Mouse (Mus musculus) intestine, embryonic 16.5 days (tissue): ENCODE measurements at regions not wholly inside any gene's neighbourhood (a gene's known extent, or its start where the extent isn't known, plus 50 kb on each side); places are given as distances from the start of the nearest gene placed in this dataset.
"Not testable (repeated sequence)": the region's sequence is repeated elsewhere in the genome, so short reads cannot be mapped to it uniquely, and the experiment has no call there.

Source experiments
- ATAC-seq: fragments of 200-750 bp; cut with Nextera tagmentation; 2 replicates; pipeline ENCODE4 v1.8.0; 2017; ENCODE audit warnings: moderate TSS enrichment, moderate library complexity
- H3K27ac ChIP-seq: fragments of 300-500 bp; sonication (generic); 2 replicates; pipeline ENCODE4 v1.5.1; 2014; ENCODE audit warnings: mild to moderate bottlenecking, low read length
- H3K27me3 ChIP-seq: fragments of 300-500 bp; sonication (generic); replicated peaks from 2 replicates; pipeline ENCODE4 v1.6.1; 2014; ENCODE audit warnings: low read length, control low read depth, mixed read lengths; ENCODE audit not compliant: control insufficient read depth, insufficient read depth
- H3K36me3 ChIP-seq: fragments of 300-500 bp; sonication (generic); 2 replicates; pipeline ENCODE4 v1.6.1; 2014; ENCODE audit warnings: low read length, control low read depth; ENCODE audit not compliant: control insufficient read depth, insufficient read depth
- H3K4me1 ChIP-seq: fragments of 300-500 bp; sonication (generic); 2 replicates; pipeline ENCODE4 v1.6.1; 2014; ENCODE audit warnings: low read length, control low read depth, mixed read lengths; ENCODE audit not compliant: control insufficient read depth, insufficient read depth
- H3K4me2 ChIP-seq: fragments of 300-500 bp; sonication (generic); 2 replicates; pipeline ENCODE4 v1.6.1; 2014; ENCODE audit warnings: low read depth, low read length, control low read depth
- H3K4me3 ChIP-seq: fragments of 300-500 bp; sonication (generic); 2 replicates; pipeline ENCODE4 v1.5.1; 2014; ENCODE audit warnings: mild to moderate bottlenecking, low read length
- H3K9ac ChIP-seq: fragments of 300-500 bp; sonication (generic); 2 replicates; pipeline ENCODE4 v1.6.1; 2014; ENCODE audit warnings: low read depth, low read length
- H3K9me3 ChIP-seq: fragments of 300-500 bp; sonication (generic); 2 replicates; pipeline ENCODE4 v1.6.1; 2016; ENCODE audit warnings: low read length, control low read depth; ENCODE audit not compliant: control insufficient read depth
- WGBS: fragments of 180-500 bp; shearing (Covaris S2); extraction: QIAGEN DNeasy Blood & Tissue Kit; methylation state at CpG from one replicate; pipeline ENCODE4 v1.1.7; 2014; 5-methylcytosine and 5-hydroxymethylcytosine counted together

DNA sequence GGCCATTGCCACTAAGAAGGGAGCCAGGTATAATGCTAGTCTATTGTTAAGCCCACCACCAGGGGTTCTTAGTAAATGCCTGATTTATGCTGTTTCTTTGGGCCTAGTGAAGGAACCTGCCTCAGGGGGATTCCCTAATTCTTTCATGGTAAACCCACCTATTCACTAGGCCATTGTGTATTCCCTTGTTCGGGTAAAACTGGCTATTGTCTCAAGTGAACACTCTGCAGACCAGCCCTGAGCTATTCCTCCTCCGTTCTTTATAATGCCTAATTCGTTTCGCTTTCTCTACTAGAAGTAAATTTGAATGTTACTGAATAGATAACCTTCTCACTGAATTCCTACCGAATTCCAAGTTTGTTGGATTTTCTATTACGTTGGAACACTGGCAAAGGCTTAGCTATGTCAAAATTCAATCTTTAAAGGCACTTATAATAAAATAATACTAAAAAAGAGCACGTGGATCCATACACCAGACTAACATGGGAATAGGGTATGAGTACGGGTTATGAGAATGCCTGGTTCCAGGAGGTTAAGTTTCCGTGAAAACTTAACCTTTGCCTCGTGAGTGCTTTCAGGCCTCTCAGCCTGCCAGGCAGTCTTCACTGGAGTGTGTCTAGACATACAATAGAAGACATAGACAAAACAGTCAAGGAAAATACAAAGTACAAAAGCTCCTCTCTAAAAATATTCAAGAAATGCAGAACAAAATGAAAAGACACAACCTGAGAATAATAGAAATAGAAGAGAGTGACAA is 536.8 kb upstream of the Cntn5 start:
- 76% methylated on average over 10 of the region's 10 CpGs for WGBS
- not testable (repeated sequence) for ATAC-seq, H3K36me3 ChIP-seq, H3K9ac ChIP-seq, H3K4me3 ChIP-seq, H3K27me3 ChIP-seq, H3K9me3 ChIP-seq, H3K27ac ChIP-seq, H3K4me2 ChIP-seq, H3K4me1 ChIP-seq

DNA sequence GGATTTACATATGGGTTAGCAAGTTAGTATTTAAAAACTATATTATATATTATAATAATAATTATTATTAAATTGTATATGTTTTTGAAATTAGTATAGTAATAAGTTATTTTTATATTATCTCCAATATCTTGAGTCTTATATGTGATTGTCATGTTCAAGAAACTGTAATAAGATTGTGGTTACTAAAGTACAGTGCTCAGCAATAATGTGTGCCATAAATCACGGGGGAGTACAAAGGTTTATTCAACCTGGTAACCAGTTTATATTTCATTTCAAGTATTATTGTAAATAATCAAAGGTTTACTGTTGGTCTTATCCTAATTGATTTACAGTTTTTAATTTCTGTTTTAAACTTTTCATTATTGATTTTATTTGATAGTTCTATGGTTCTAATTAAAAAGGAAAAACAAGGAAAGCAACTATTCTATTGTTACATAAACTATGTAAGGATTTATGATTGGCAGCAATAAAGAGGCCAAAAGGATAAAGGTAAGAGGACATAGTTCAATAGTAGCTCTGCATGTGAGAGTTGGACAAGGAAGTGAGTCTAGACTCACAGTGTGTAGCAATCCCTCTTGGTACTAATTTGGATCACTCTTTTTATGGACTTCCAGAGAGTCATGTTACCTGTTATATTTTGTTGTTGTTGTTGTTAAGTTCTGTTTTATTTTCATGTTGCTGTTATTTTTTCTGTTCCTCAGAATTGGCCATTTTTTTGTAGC is 532.0 kb upstream of the Cntn5 start:
- WGBS: 55% methylated on average over 1 of the region's 1 CpGs
- Histone ChIP-seq H3K9me3 (no peaks in the 10 kb centered on the region), H3K4me2 (no peak overlapping the region), H3K27me3 (no peaks in the 10 kb centered on the region), H3K27ac (no peak overlapping the region), H3K4me3 (no peak overlapping the region), H3K9ac (no peak overlapping the region), H3K36me3 (no peaks in the 10 kb centered on the region), H3K4me1 (no peaks in the 10 kb centered on the region)
- peak; percentile 97 for ATAC-seq

DNA sequence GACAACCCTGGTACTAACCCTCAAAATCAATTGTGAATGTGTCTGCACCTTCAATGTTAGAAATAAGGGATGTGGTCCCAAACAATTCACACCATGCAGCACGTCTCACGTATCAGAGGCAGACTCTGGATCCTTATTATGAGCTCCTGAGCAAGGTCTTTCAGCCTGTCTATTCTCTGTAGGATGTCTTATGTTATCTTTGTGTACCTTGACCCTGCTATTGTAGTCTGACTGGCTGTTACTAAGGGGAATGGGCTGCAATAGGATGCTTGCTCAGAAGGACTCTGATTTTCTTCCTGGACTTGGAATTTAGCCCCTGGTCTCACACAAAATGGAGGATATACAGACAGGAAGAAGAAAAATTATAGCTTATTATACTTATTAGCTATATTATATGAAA is 531.4 kb upstream of the Cntn5 start:
- H3K4me3 ChIP-seq: no peak overlapping the region
- no peaks in the 10 kb centered on the region for H3K36me3 ChIP-seq
- no peaks in the 10 kb centered on the region for H3K9me3 ChIP-seq
- H3K27ac ChIP-seq: peak overlapping the region; percentile 61
- no peaks in the 10 kb centered on the region for H3K27me3 ChIP-seq
- H3K9ac ChIP-seq: no peak overlapping the region
- H3K4me2 ChIP-seq: no peak overlapping the region
- H3K4me1 ChIP-seq: no peaks in the 10 kb centered on the region
- 61% methylated on average over 2 of the region's 2 CpGs for whole genome bisulfite sequencing
- ATAC-seq: peak; percentile 89

DNA sequence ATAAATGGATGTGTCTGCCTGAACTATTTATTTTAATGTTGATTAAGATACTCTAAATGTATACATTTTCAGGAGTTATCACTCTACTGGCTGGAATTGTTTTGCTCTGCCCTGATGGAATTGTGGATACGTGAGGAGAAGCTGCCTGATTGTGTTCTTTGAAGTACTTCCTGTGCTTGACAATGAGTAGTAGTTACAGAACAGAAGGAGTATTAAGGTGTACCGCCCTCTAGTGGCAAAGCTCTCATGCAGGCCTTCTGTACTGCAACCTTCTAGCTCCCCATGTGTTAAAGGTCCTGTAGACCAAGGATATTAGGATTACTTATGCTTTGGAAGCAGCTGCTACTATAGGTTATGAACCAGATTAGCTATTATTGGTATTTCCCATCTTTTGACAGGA is 530.4 kb upstream of the Cntn5 start:
- Histone ChIP-seq H3K27me3 (no peaks in the 10 kb centered on the region), H3K36me3 (no peaks in the 10 kb centered on the region), H3K4me1 (no peaks in the 10 kb centered on the region), H3K4me3 (no peak overlapping the region), H3K9ac (no peak overlapping the region), H3K27ac (no peak overlapping the region), H3K9me3 (no peaks in the 10 kb centered on the region), H3K4me2 (no peak overlapping the region)
- WGBS: 16% methylated on average over 2 of the region's 2 CpGs
- no peak for ATAC-seq

DNA sequence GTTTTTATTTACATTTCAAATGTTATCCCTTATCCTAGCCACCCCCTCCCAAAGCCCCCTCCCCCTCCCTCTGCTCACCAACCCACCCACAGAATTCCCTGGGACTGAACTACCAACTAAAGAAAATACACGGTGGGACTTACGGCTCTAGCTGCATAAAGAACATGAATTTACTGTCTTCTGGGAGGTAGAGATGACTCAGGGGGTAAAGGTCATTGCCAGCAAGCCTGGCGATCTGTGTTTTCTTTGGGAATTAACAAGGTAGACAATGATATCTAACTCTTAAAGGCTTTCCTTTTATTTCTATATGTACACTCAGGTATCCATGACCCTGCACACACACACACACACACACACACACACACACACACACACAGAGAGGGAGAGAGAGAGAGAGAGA is 521.9 kb upstream of the Cntn5 start:
- H3K27me3 ChIP-seq: no peaks in the 10 kb centered on the region
- H3K4me3 ChIP-seq: no peak overlapping the region
- no peak overlapping the region for H3K9ac ChIP-seq
- ATAC-seq: peak; percentile 93
- no peaks in the 10 kb centered on the region for H3K4me1 ChIP-seq
- H3K4me2 ChIP-seq: no peak overlapping the region
- H3K36me3 ChIP-seq: no peaks in the 10 kb centered on the region
- H3K9me3 ChIP-seq: no peaks in the 10 kb centered on the region
- WGBS: 47% methylated on average over 3 of the region's 3 CpGs
- H3K27ac ChIP-seq: no peak overlapping the region

DNA sequence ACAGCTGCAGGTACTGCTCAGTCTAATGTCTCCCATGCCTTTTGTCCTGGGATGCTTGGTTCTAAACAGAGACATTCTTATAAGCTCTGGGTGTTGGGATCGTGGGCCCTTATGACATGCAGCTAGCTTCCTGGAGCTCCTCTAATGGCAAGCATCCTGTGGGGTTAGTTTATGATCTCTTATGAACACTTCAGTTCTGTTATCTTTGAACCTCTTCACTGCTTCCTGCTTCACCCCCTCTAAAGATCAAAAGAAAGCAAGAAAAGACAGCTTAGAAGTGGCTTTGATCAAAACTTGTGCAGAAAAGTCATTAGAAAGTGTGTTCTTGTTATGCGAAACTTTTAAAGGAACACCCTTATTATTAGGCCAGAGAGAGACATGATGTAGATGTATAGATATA is 492.3 kb upstream of the Cntn5 start:
- H3K4me3 ChIP-seq: no peak overlapping the region
- no peak overlapping the region for H3K27ac ChIP-seq
- H3K27me3 ChIP-seq: no peaks in the 10 kb centered on the region
- no peaks in the 10 kb centered on the region for H3K4me1 ChIP-seq
- no peak overlapping the region for H3K9ac ChIP-seq
- WGBS: 76% methylated on average over 2 of the region's 2 CpGs
- no peaks in the 10 kb centered on the region for H3K9me3 ChIP-seq
- no peak overlapping the region for H3K4me2 ChIP-seq
- no peaks in the 10 kb centered on the region for H3K36me3 ChIP-seq
- ATAC-seq: no peak

DNA sequence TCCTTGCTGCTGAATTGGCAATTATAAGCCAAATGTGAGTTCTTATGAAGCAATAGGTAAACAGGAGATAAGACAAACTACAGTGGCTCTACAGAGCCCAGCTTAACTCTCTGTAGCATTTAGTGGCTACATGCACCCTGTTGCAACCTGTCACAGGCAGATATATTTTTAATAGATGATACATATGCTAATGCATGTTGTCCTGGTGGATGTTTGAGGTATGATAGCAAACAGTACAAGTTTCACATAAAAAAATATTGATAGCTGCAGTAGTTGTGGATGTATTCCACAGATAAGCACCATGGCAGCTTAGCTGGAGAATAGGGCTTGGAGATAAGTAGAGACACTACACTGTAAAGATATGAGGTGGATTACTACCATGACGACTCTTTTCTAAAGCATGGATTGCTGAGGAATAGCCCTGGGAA is 477.1 kb upstream of the Cntn5 start:
- no peak overlapping the region for H3K27ac ChIP-seq
- peak; percentile 69 for ATAC-seq
- H3K27me3 ChIP-seq: no peaks in the 10 kb centered on the region
- no peak overlapping the region for H3K4me3 ChIP-seq
- H3K9ac ChIP-seq: no peak overlapping the region
- H3K4me2 ChIP-seq: no peak overlapping the region
- no peaks in the 10 kb centered on the region for H3K36me3 ChIP-seq
- no peaks in the 10 kb centered on the region for H3K4me1 ChIP-seq
- H3K9me3 ChIP-seq: no peaks in the 10 kb centered on the region
- 56% methylated on average over 1 of the region's 1 CpGs for WGBS

DNA sequence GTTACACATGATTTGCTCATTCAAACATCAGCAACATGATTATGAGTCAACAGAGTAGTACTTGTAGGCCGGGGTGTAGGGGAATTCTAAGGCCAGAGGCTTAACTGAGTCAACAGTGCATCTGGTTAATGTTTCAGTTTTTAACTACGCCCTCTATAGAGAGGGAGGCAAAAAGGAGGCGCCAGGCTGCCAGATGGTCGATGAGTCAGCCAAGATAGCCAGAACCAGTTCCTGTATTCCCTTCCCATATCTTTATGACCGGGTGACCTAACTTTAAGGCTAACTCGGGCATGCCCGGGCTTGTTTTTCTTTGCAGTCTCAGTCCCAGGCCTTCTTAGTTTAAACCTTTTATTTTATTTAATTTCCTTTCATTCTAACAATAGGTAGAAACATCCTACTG is 476.0 kb upstream of the Cntn5 start:
- Histone ChIP-seq H3K4me1 (no peaks in the 10 kb centered on the region), H3K9me3 (no peaks in the 10 kb centered on the region), H3K36me3 (no peaks in the 10 kb centered on the region), H3K4me3 (no peak overlapping the region), H3K9ac (no peak overlapping the region), H3K27ac (no peak overlapping the region), H3K4me2 (no peak overlapping the region), H3K27me3 (no peaks in the 10 kb centered on the region)
- 63% methylated on average over 7 of the region's 7 CpGs for WGBS
- ATAC-seq: peak; percentile 93

DNA sequence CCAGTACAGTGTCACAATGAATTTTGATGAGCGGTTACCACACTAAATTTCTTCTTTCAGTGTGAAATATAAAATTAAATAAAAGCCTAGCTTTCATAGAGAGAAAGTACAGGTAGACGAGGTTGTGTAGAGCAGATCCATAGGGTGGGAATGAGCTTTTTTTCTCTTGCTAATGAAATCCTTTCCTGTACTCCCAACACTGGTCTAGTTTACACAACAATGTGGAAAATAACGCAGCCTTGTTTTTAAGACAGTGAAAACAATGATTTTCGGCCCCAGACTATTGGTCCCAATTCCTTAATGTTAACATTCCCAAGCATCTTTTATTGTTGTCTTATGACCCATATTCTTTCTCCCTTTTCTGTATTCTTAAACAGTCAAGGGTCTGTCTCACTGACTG is 473.5 kb upstream of the Cntn5 start:
- ATAC-seq: no peak
- H3K9ac ChIP-seq: no peak overlapping the region
- no peak overlapping the region for H3K4me3 ChIP-seq
- WGBS: 83% methylated on average over 4 of the region's 4 CpGs
- no peaks in the 10 kb centered on the region for H3K27me3 ChIP-seq
- no peak overlapping the region for H3K4me2 ChIP-seq
- no peak overlapping the region for H3K27ac ChIP-seq
- H3K4me1 ChIP-seq: no peaks in the 10 kb centered on the region
- no peaks in the 10 kb centered on the region for H3K36me3 ChIP-seq
- no peaks in the 10 kb centered on the region for H3K9me3 ChIP-seq
